Mouse (Mus musculus) right cerebral cortex, adult 18-20 months (tissue): Measurements from ENCODE around the gene Pcbd1.
"Not testable (repeated sequence)": the region's sequence is repeated elsewhere in the genome, so short reads cannot be mapped to it uniquely, and the experiment has no call there.

ENCODE experiments used
- DNase-seq: peaks from one replicate; pipeline ENCODE4 v3.0.0; 2022; ENCODE audit warnings: mixed read lengths

The Pcbd1 gene

DNA sequence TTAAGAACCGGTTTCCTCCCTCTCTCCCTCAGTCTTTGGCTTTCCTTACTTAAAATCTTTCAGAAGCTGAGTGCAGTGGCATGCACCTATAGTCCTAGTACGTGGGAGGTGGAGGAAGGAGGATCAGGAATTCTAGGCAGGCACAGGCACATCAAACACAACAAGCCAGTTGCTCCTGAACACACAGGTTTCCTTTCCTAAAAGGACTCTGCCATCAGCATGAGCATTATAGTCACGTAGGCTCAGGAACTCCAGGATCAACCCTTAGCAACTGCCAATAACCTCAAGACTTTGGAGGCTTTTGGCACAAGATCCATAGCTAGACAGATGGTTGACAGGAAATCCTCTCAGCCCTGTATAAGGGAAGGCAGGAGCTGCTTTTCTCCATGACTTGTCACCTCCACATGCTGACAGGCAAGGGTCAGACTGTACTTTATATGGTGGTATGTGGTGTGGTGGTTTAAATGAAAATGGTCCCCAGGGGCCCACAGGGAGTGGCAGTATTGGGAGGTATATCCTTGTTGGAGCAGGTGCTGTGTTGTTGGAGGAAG, 14.5 kb downstream of the Pcbd1 start:
- DNase-seq, result no peak

DNA sequence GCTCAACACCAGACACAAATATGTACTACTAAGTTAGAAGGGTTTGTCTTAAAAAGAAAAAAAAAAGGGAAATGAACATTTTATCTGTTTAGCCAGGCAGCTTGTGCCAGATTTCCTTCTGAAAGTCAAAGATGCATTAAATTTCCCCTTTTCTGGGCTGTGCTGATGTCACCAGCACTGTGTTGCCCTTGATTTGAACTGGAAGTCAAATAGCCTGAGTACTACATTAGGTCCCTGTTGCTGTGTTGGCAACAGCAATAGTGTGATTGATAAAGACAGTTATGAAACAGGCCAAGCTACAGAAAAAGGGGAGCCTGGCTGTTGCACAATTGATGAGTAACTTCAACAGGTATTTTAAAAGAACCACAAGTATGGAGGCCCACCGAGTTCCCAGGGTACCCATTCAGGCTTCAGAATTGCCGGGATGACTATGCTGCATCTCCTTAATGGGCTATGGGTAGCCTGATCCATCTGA, 25.2 kb downstream of the Pcbd1 start:
- no peak for DNase-seq

DNA sequence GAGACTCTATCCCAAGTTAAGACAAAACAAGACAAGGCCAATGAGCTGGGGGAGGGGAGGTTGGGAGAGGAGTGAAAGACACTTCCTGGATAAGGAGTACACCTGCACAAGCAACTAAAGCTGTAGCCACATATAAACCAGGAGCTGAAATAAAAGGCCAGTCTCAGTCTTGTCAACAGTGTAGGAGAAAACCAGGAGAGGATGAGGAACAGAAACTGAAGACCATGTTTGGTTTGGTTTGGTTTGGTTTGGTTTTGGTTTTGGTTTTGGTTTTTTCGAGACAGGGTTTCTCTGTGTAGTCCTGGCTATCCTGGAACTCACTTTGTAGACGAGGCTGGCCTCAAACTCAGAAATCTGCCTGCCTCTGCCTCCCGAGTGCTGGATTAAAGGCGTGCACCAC, 32.6 kb downstream of the Pcbd1 start:
- not testable (repeated sequence) for DNase-seq

DNA sequence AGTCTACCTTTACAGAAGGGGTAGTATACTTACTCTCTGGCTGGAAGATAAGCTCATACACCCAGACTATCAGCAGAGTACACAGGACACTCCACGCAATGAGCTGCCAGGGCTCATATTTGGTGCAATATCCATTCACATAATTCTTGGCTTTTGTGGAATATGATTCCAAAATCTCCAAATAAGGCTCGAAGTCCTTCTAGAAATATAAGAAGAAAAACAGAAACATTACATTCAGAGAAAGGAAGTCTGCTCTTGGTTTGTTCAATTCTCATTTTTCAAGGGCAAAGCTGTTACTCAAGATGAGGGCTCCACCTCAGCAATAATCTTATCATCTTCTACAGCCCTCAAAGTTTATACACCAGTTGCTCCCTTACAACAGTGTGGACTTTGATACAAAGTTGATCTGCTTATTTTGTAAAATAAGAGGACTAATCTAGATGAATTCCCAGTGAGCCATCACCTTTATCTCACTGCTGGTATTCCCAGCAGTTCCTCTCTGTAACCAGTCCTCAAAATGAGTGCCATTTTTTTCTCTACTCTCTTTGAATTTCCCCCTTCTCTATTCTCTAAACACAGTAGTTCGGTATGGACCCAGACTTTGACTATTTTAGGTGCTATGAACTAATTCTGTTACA, 34.3 kb downstream of the Pcbd1 start:
- no peak for DNase-seq

DNA sequence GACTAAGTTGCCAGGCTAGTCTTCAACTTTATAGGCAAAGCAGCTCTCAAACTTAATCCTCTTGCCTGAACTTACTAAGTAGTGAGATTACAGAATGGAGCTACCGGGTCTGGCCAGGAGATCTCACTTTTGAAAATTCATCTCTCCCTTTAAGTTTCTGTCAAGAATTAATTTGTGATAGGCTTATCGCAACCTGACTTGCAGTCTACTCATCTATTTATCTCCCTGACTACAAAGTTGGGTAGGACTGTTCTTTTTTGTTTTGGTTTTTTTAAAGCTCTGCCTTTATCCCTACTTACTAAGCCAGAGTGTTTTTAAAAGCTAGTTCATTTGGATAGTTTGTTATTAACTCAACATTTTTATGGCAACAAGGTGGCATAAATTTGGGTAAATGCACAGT, 35.3 kb downstream of the Pcbd1 start:
- DNase-seq, result no peak

DNA sequence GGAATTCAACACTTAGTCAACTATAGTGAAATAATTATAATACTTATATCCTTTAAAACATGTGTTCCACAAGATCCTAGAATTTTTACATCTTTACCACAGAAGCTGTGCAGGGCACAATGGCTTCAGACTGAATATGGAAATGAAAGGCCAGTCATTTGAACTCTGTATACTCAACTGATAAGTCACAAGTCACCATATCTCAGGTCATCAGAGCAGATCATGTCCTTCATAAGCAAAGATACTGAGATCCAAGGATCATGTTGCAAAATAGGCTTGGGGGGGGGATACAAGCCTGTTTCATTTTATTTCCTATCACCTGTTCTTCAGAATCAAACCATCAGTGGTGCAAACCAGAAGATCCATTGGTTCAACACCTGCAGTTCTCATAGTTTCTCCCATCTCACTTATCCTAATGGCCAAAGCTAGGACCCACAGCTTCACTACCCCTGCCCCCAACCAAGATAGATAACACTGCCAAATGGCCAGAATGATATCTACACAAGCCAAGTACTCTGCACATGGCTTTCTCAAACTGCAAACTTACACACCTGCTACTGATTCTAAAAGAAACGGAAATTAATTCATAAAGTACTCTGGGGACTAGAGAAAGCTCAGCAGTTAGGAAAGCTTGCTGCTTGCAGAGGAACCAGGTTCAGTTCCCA, 39.7 kb downstream of the Pcbd1 start:
- DNase-seq, result no peak

DNA sequence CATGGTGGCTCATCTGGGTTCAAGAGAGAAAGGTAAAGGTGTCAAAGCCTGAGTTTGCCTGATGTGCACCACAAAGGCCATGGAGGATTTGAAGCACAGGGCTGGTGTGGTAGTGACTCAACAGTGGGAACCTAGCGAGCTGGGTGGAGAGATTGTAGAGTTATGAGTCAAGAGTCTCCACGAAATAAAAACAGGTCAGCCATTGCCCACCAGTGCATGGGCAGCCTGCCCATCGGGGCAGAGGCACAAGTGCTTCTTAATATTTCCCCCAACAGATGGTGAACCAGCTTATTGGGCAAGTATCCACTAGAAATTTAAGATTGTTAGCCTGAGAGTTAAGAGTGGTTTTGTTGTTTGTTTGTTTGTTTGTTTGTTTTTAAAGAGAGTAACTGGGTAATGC, 41.8 kb downstream of the Pcbd1 start:
- no peak for DNase-seq

DNA sequence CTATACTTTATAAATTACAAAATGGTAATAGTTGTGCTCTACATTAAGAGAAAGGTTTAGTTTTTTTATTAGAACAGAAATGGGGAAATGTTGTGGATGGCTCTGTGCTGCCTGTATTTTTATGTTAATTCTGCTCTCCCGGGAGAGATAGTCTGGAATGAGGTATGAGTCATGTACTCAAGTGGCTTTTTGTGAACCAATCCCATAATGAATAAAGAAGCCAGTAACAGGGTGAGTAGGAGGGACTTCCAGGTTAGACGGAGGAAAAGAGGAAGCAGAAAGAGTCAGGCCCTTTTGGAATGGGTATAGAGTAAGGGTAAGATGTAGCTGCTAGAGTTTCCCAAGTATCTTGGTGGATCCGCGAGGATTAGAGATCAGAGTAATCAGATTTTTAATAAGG, 44.9 kb downstream of the Pcbd1 start:
- DNase-seq, result no peak

DNA sequence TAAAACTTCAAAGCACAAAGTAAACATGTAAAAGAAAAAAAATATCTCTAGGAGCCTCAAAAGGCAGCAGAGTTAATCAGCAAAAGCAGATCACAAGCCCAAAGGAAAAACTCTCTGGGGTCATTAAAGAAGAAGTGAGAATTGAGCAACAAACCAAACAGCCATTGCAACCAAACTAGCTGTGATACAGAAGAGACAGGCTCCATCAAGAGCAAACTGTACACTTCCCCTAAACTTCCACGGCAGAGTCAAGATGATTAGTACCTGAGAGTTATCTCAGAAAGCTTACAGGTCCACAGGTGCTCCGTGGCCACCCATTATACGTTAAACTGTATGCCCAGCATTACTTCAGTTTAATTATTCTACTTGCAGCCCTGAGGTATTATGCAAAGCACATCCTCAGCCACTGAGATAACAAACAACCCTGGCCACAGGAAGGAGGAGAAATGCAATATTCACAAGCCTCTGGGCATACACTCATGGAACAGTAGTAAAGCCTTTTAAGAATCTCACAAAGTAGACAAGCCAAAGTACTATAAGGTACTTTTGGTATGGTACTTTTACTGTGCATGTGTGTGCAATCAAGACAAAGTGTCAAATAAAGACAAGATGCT, 46.2 kb downstream of the Pcbd1 start:
- DNase-seq, result no peak

DNA sequence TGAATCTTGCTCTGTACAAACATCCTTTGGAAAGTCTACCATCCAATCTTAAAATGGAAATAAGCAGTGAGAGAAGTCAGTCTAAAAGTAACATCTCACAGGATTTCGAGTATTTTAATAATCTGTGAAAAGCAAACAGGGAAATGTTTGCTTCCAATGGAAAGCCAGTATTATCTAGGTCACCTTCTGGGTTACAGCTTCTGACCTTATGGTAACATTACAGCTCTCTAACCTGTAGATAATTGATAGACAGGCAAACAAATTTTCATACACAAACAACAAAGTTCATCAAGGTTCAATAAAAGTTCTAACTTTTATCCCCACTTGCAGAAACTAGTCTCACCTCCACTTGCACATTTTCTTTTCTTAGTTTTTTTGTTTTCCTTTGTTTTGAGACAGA, 48.4 kb downstream of the Pcbd1 start:
- DNase-seq, result no peak

DNA sequence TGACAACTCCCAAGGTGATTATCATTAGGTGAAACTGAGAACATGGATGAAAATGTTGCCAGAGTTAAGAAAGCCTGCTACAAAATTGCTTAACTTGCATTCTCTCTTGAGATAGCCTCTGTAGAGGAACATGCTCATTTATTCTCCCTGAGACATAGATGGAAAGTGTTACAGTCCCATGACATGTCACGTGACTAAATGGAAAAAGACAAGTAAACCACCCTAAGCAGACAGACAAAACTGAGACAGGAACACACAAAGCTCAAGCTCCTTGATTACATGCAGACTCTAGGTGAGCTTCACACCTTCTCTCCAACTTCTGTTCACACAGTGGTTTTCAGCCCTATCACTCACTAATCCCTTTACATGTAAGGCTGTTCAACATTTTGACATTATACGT, 54.2 kb downstream of the Pcbd1 start:
- DNase-seq, result no peak
